Mouse (Mus musculus): ENCODE measurements around the gene C1rl. TPM values are rescaled to one million over a fixed set of nuclear protein-coding genes. Genes with fewer than 3 reads are reported as not detected.
"Not testable (repeated sequence)": the region's sequence is repeated elsewhere in the genome, so short reads cannot be mapped to it uniquely, and the experiment has no call there.

The C1rl gene
- polyA plus RNA-seq, 1 experiment from 2014 or later = 3.0 TPM

GRCm38 (mm10) chr6:124478874-124479572 is 13.9 kb upstream of the C1rl start:
- peaks cover 17% of the 10 kb centered on the region for H3K4me1 ChIP-seq (ENCODE audit: control insufficient read depth, insufficient read depth, low read length)
- H3K27me3 ChIP-seq (replicated peaks; ENCODE audit: control insufficient read depth, insufficient read depth, low read length) = no peaks in the 10 kb centered on the region
- WGBS = 83% methylated on average over 3 of the region's 3 CpGs
- H3K36me3 ChIP-seq (ENCODE audit: control insufficient read depth, insufficient read depth, low read length) = no peaks in the 10 kb centered on the region
- H3K4me2 ChIP-seq (ENCODE audit: low read depth, low read length) = peak overlapping the region; percentile 29; the same call in 1 of the 2 replicates
- H3K27ac ChIP-seq (ENCODE audit: low read length) = peak overlapping the region; percentile 86
- H3K9me3 ChIP-seq (ENCODE audit: control insufficient read depth, low read length) = no peaks in the 10 kb centered on the region
- 0 out of 2 replicates have a peak overlapping the region, but pooled peaks have one; percentile 2 for H3K9ac ChIP-seq (ENCODE audit: low read depth, low read length)
- H3K4me3 ChIP-seq (ENCODE audit: low read length) = no peak overlapping the region
- ATAC-seq = peak; percentile 10; the same call in 1 of the 2 replicates

DNA sequence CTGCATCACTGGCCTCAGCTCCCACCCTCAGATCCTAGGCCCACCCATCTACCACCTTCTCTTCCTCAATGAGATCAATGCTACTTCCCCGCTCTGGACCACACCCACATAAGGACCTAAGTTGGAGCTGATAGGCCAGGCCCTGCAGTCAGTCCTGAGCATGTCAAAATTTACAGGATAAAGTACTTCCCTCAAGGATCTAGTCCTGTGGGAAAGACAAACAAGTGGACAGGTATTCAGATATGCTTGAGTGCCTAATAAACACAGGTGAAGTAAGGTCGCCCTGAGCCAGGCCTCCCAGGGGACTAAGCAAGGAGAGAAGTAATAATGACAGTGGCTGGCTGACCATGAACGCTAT is 13.4 kb upstream of the C1rl start:
- no peaks in the 10 kb centered on the region for H3K27me3 ChIP-seq (replicated peaks; ENCODE audit: control insufficient read depth, insufficient read depth, low read length)
- no peaks in the 10 kb centered on the region for H3K36me3 ChIP-seq (ENCODE audit: control insufficient read depth, insufficient read depth, low read length)
- no peak overlapping the region for H3K4me3 ChIP-seq (ENCODE audit: low read length)
- 0 out of 2 replicates have a peak, but pooled peaks have one; percentile 2 for ATAC-seq
- H3K4me2 ChIP-seq (ENCODE audit: low read depth, low read length) = no peak overlapping the region
- H3K9ac ChIP-seq (ENCODE audit: low read depth, low read length) = no peak overlapping the region
- WGBS = 80% methylated on average over 3 of the region's 3 CpGs
- 0 out of 2 replicates have a peak overlapping the region, but pooled peaks have one; percentile 10 for H3K27ac ChIP-seq (ENCODE audit: low read length)
- H3K4me1 ChIP-seq (ENCODE audit: control insufficient read depth, insufficient read depth, low read length) = peaks cover 17% of the 10 kb centered on the region
- no peaks in the 10 kb centered on the region for H3K9me3 ChIP-seq (ENCODE audit: control insufficient read depth, low read length)

- WGBS = 56% methylated on average over 4 of the region's 4 CpGs
- ATAC-seq = no peak
- Histone ChIP-seq H3K27me3 (replicated peaks; ENCODE audit: control insufficient read depth, insufficient read depth, low read length) (no peaks in the 10 kb centered on the region), H3K4me1 (ENCODE audit: control insufficient read depth, insufficient read depth, low read length) (peaks cover 17% of the 10 kb centered on the region), H3K9me3 (ENCODE audit: control insufficient read depth, low read length) (no peaks in the 10 kb centered on the region), H3K4me3 (ENCODE audit: low read length) (no peak overlapping the region), H3K27ac (ENCODE audit: low read length) (no peak overlapping the region), H3K4me2 (ENCODE audit: low read depth, low read length) (no peak overlapping the region), H3K36me3 (ENCODE audit: control insufficient read depth, insufficient read depth, low read length) (no peaks in the 10 kb centered on the region), H3K9ac (ENCODE audit: low read depth, low read length) (no peak overlapping the region)
Observed at GRCm38 (mm10) chr6:124480295-124480694, 12.6 kb upstream of the C1rl start.

GRCm38 (mm10) chr6:124481571-124481970 is 11.3 kb upstream of the C1rl start:
- no peaks in the 10 kb centered on the region for H3K9me3 ChIP-seq (ENCODE audit: control insufficient read depth, low read length)
- H3K27ac ChIP-seq (ENCODE audit: low read length) = peak overlapping the region; percentile 52; the same call in 1 of the 2 replicates
- H3K36me3 ChIP-seq (ENCODE audit: control insufficient read depth, insufficient read depth, low read length) = no peaks in the 10 kb centered on the region
- peaks cover 17% of the 10 kb centered on the region for H3K4me1 ChIP-seq (ENCODE audit: control insufficient read depth, insufficient read depth, low read length)
- peak overlapping the region; percentile 40 for H3K4me2 ChIP-seq (ENCODE audit: low read depth, low read length)
- 0 out of 2 replicates have a peak overlapping the region, but pooled peaks have one; percentile 2 for H3K4me3 ChIP-seq (ENCODE audit: low read length)
- ATAC-seq = peak; percentile 34
- no peaks in the 10 kb centered on the region for H3K27me3 ChIP-seq (replicated peaks; ENCODE audit: control insufficient read depth, insufficient read depth, low read length)
- H3K9ac ChIP-seq (ENCODE audit: low read depth, low read length) = peak overlapping the region; percentile 2; the same call in 1 of the 2 replicates
- WGBS = 35% methylated on average over 6 of the region's 6 CpGs

GRCm38 (mm10) chr6:124483831-124484230 is 9.1 kb upstream of the C1rl start:
- H3K36me3 ChIP-seq (ENCODE audit: control insufficient read depth, insufficient read depth, low read length); H3K9ac ChIP-seq (ENCODE audit: low read depth, low read length); H3K9me3 ChIP-seq (ENCODE audit: control insufficient read depth, low read length); H3K4me3 ChIP-seq (ENCODE audit: low read length); H3K4me2 ChIP-seq (ENCODE audit: low read depth, low read length); H3K27me3 ChIP-seq (replicated peaks; ENCODE audit: control insufficient read depth, insufficient read depth, low read length); ATAC-seq; H3K4me1 ChIP-seq (ENCODE audit: control insufficient read depth, insufficient read depth, low read length); H3K27ac ChIP-seq (ENCODE audit: low read length): not testable (repeated sequence)
- 82% methylated on average over 3 of the region's 3 CpGs for WGBS

DNA sequence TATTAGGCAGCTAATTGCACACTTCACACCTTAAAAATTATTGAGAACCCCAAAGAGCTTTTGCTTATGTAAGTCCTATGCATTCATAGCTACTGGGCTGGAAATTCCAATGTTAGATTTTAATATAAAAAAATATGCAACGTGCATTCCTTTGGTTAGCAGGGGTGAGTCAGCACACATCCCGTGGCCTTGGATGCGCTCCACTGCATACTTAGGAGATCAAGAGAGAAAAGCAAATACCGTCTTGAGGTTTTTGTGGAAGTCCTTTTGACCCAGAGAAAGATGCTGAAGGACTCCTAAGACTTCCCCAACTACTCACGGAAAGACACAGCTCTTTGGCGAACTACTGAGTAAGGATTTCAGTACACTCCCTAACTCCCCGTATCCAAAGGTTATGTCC is 8.1 kb upstream of the C1rl start:
- 72% methylated on average over 7 of the region's 7 CpGs for WGBS
- Histone ChIP-seq H3K36me3 (ENCODE audit: control insufficient read depth, insufficient read depth, low read length) (no peaks in the 10 kb centered on the region), H3K27me3 (replicated peaks; ENCODE audit: control insufficient read depth, insufficient read depth, low read length) (no peaks in the 10 kb centered on the region), H3K9ac (ENCODE audit: low read depth, low read length) (no peak overlapping the region), H3K9me3 (ENCODE audit: control insufficient read depth, low read length) (no peaks in the 10 kb centered on the region), H3K4me2 (ENCODE audit: low read depth, low read length) (no peak overlapping the region), H3K4me1 (ENCODE audit: control insufficient read depth, insufficient read depth, low read length) (no peaks in the 10 kb centered on the region), H3K4me3 (ENCODE audit: low read length) (no peak overlapping the region), H3K27ac (ENCODE audit: low read length) (no peak overlapping the region)
- ATAC-seq = no peak

- ATAC-seq = peak; percentile 8; the same call in 1 of the 2 replicates
- no peaks in the 10 kb centered on the region for H3K4me1 ChIP-seq (ENCODE audit: control insufficient read depth, insufficient read depth, low read length)
- peak overlapping the region; percentile 32 for H3K4me2 ChIP-seq (ENCODE audit: low read depth, low read length)
- WGBS = 38% methylated on average over 21 of the region's 21 CpGs
- H3K4me3 ChIP-seq (ENCODE audit: low read length) = no peak overlapping the region
- H3K9me3 ChIP-seq (ENCODE audit: control insufficient read depth, low read length) = no peaks in the 10 kb centered on the region
- no peak overlapping the region for H3K27ac ChIP-seq (ENCODE audit: low read length)
- no peak overlapping the region for H3K9ac ChIP-seq (ENCODE audit: low read depth, low read length)
- no peaks in the 10 kb centered on the region for H3K27me3 ChIP-seq (replicated peaks; ENCODE audit: control insufficient read depth, insufficient read depth, low read length)
- no peaks in the 10 kb centered on the region for H3K36me3 ChIP-seq (ENCODE audit: control insufficient read depth, insufficient read depth, low read length)
Observed at GRCm38 (mm10) chr6:124485414-124486144, 7.3 kb upstream of the C1rl start.

DNA sequence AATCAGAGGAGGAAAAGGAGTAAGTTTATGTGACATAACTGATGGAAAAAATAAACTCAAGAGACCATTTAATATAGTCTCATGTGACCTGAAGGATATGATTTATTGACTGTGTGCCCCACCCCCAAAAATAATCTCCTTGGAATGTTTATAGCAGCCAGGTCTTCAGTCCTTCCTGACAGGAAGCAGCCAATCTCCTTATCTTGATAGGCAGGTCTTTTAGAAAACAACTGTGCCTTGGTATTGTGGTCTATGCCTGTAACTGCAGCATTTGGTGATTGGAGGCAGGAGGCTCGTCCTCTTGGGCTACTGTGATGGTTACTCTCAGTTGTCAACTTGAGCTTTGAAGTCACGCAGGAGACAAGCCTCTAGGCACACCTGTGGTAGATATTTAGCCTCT is 5.4 kb upstream of the C1rl start:
- H3K9me3 ChIP-seq (ENCODE audit: control insufficient read depth, low read length) = no peaks in the 10 kb centered on the region
- no peaks in the 10 kb centered on the region for H3K36me3 ChIP-seq (ENCODE audit: control insufficient read depth, insufficient read depth, low read length)
- H3K9ac ChIP-seq (ENCODE audit: low read depth, low read length) = no peak overlapping the region
- H3K4me2 ChIP-seq (ENCODE audit: low read depth, low read length) = no peak overlapping the region
- WGBS = 28% methylated on average over 2 of the region's 2 CpGs
- no peak overlapping the region for H3K4me3 ChIP-seq (ENCODE audit: low read length)
- peak; percentile 37 for ATAC-seq
- peaks cover under 1% of the 10 kb centered on the region for H3K4me1 ChIP-seq (ENCODE audit: control insufficient read depth, insufficient read depth, low read length)
- no peaks in the 10 kb centered on the region for H3K27me3 ChIP-seq (replicated peaks; ENCODE audit: control insufficient read depth, insufficient read depth, low read length)
- peak overlapping the region; percentile 15; the same call in 1 of the 2 replicates for H3K27ac ChIP-seq (ENCODE audit: low read length)

DNA sequence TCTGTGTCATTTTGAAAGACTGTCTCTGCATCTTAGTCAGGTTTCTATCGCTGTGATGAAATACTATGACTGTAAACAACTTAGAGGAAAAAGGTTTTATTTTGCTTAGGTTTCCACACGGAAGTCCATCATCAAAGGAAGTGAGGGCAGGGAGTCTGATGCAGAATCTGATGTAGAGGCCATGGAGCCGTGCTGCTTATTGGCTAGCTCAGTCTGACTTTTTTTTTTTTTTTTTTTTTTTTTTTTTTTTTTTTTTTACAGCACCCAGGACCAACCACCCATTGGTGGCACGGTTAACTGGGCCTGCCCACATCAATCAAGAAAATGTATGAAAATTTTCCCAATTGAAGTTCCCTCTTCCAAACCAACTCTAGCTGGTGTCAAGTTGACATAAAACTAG is 4.0 kb upstream of the C1rl start:
- H3K27me3 ChIP-seq (replicated peaks; ENCODE audit: control insufficient read depth, insufficient read depth, low read length) = no peaks in the 10 kb centered on the region
- H3K36me3 ChIP-seq (ENCODE audit: control insufficient read depth, insufficient read depth, low read length) = no peaks in the 10 kb centered on the region
- H3K9me3 ChIP-seq (ENCODE audit: control insufficient read depth, low read length) = no peaks in the 10 kb centered on the region; the same call in 1 of the 2 replicates
- no peak for ATAC-seq
- H3K27ac ChIP-seq (ENCODE audit: low read length) = no peak overlapping the region
- H3K4me3 ChIP-seq (ENCODE audit: low read length) = no peak overlapping the region
- H3K9ac ChIP-seq (ENCODE audit: low read depth, low read length) = no peak overlapping the region
- H3K4me2 ChIP-seq (ENCODE audit: low read depth, low read length) = no peak overlapping the region
- H3K4me1 ChIP-seq (ENCODE audit: control insufficient read depth, insufficient read depth, low read length) = peaks cover 9% of the 10 kb centered on the region
- 81% methylated on average over 4 of the region's 4 CpGs for WGBS
